Mouse (Mus musculus) stomach, postnatal 0 days (tissue): Measurements from ENCODE around the gene Dgki.

Experiments
- CTCF ChIP-seq: IDR thresholded peaks from 2 replicates; pipeline ENCODE4 v1.5.1; 2016; ENCODE audit warnings: antibody characterized with exemption, low read depth, mild to moderate bottlenecking, moderate library complexity
- EP300 ChIP-seq: optimal IDR thresholded peaks from 2 replicates; pipeline ENCODE3; 2016; ENCODE audit warnings: antibody characterized with exemption

- TF ChIP-seq CTCF (no peak), EP300 (no peak)
Measured at GRCm38 (mm10) chr6:37325076-37325475, 25.1 kb upstream of the Dgki start.
